Mouse (Mus musculus) mouse embryonic stem cell (cell line): ENCODE measurements around the gene Cc2d2a.

ENCODE experiments used
- in situ Hi-C, 2 experiments: fragments of 300-500 bp; cut with MboI; formaldehyde crosslinking; loops; 1 replicate in 1 of 2; 3 replicates in 1 of 2; pipeline ENCODE4 v1.14.3; 2019 to 2020; ENCODE audit warnings: low sequenced_read_pairs in 2 of 2, low pct_unique_long_range_greater_than_20kb in 1 of 2, mixed read lengths in 1 of 2; ENCODE audit not compliant: unreplicated experiment in 1 of 2

The Cc2d2a gene

GRCm38 (mm10) chr5:43721538-43722451, 59.6 kb downstream of the Cc2d2a start:
- in situ Hi-C loops: no loop called here

GRCm38 (mm10) chr5:43722452-43722783, 60.3 kb downstream of the Cc2d2a start:
- in situ Hi-C loops: no loop called here

- in situ Hi-C loops: no loop called here
Measured at GRCm38 (mm10) chr5:43723830-43724229, 61.7 kb downstream of the Cc2d2a start.

- in situ Hi-C loops: no loop called here
Measured at GRCm38 (mm10) chr5:43728375-43729165, 66.4 kb downstream of the Cc2d2a start.

GRCm38 (mm10) chr5:43732381-43732780, 70.2 kb downstream of the Cc2d2a start:
- in situ Hi-C loops: no loop called here

GRCm38 (mm10) chr5:43744187-43744586, 82.0 kb downstream of the Cc2d2a start:
- in situ Hi-C loops: no loop called here

GRCm38 (mm10) chr5:43745156-43745555, 83.0 kb downstream of the Cc2d2a start:
- in situ Hi-C loops: no loop called here

GRCm38 (mm10) chr5:43748039-43748438, 85.9 kb downstream of the Cc2d2a start:
- in situ Hi-C loops: no loop called here

GRCm38 (mm10) chr5:43749092-43749491, 86.9 kb downstream of the Cc2d2a start:
- in situ Hi-C loops: no loop called here

- in situ Hi-C loops: no loop called here
Measured at GRCm38 (mm10) chr5:43770618-43771354, 108.6 kb downstream of the Cc2d2a start.

- in situ Hi-C loops: no loop called here
Measured at GRCm38 (mm10) chr5:43771555-43771954, 109.4 kb downstream of the Cc2d2a start.

- in situ Hi-C loops: no loop called here
Measured at GRCm38 (mm10) chr5:43776407-43776806, 114.3 kb downstream of the Cc2d2a start.

GRCm38 (mm10) chr5:43776993-43777392, 114.8 kb downstream of the Cc2d2a start:
- in situ Hi-C loops: no loop called here

GRCm38 (mm10) chr5:43778583-43778982, 116.4 kb downstream of the Cc2d2a start:
- in situ Hi-C loops: no loop called here

GRCm38 (mm10) chr5:43781423-43781976, 119.4 kb downstream of the Cc2d2a start:
- in situ Hi-C loops: no loop called here

- in situ Hi-C loops: no loop called here
Measured at GRCm38 (mm10) chr5:43781977-43782930, 120.1 kb downstream of the Cc2d2a start.

- in situ Hi-C loops: no loop called here
Measured at GRCm38 (mm10) chr5:43783996-43784395, 121.8 kb downstream of the Cc2d2a start.

- in situ Hi-C loops: no loop called here
Measured at GRCm38 (mm10) chr5:43786607-43787006, 124.5 kb downstream of the Cc2d2a start.
